Mouse (Mus musculus) liver, postnatal 0 days (tissue): ENCODE measurements around the gene C2. TPM values are rescaled to one million over a fixed set of nuclear protein-coding genes. Genes with fewer than 3 reads are reported as not detected.

Experiments used
- ATAC-seq: fragments of 200-750 bp; cut with Nextera tagmentation; 2 replicates; pipeline ENCODE4 v1.8.0; 2017; ENCODE audit warnings: mild to moderate bottlenecking, moderate library complexity
- DNase-seq: peaks from one replicate; pipeline ENCODE4 v3.0.0-alpha.2; 2016
- H3K27ac ChIP-seq: fragments of 300-500 bp; sonication (generic); 2 replicates; pipeline ENCODE4 v1.5.1; 2014; ENCODE audit warnings: antibody characterized with exemption, moderate library complexity, mild to moderate bottlenecking, low read depth
- H3K27me3 ChIP-seq: fragments of 300-500 bp; sonication (generic); 2 replicates; pipeline ENCODE4 v1.6.1; 2014; ENCODE audit warnings: low read length, control low read depth, mixed read lengths; ENCODE audit not compliant: insufficient read depth
- H3K36me3 ChIP-seq: fragments of 300-500 bp; sonication (generic); replicated peaks from 2 replicates; pipeline ENCODE4 v1.6.1; 2014; ENCODE audit warnings: mild to moderate bottlenecking, control low read depth, low read length, moderate library complexity, mixed read lengths; ENCODE audit not compliant: insufficient read depth
- H3K4me1 ChIP-seq: fragments of 300-500 bp; sonication (generic); 2 replicates; pipeline ENCODE4 v1.6.1; 2014; ENCODE audit warnings: antibody characterized with exemption, mild to moderate bottlenecking, control low read depth; ENCODE audit not compliant: insufficient read depth
- H3K4me2 ChIP-seq: fragments of 300-500 bp; sonication (generic); 2 replicates; pipeline ENCODE4 v1.6.1; 2014; ENCODE audit warnings: low read depth, mild to moderate bottlenecking, low read length, moderate library complexity, mixed read lengths
- H3K4me3 ChIP-seq: fragments of 300-500 bp; sonication (generic); 2 replicates; pipeline ENCODE4 v1.5.1; 2014; ENCODE audit warnings: low read depth, low read length
- H3K9ac ChIP-seq: fragments of 300-500 bp; sonication (generic); replicated peaks from 2 replicates; pipeline ENCODE4 v1.6.1; 2014; ENCODE audit warnings: mild to moderate bottlenecking, moderate library complexity
- H3K9me3 ChIP-seq: fragments of 300-500 bp; sonication (generic); 2 replicates; pipeline ENCODE4 v1.6.1; 2016; ENCODE audit warnings: mild to moderate bottlenecking, control low read depth, low read length, mixed read lengths
- CTCF ChIP-seq: sonication (generic); IDR thresholded peaks from 2 replicates; pipeline ENCODE4 v1.5.1; 2016; ENCODE audit warnings: antibody characterized with exemption, low read depth
- EP300 ChIP-seq: IDR thresholded peaks from 2 replicates; pipeline ENCODE4 v1.6.1; 2016; ENCODE audit warnings: antibody characterized with exemption, low read depth, mild to moderate bottlenecking
- WGBS: fragments of 180-500 bp; shearing (Covaris S2); extraction: QIAGEN DNeasy Blood & Tissue Kit; methylation state at CpG from one replicate; pipeline ENCODE4 v1.1.7; 2014; ENCODE audit not compliant: insufficient replicate concordance; 5-methylcytosine and 5-hydroxymethylcytosine counted together
- polyA plus RNA-seq: library from polyadenylated mRNA; unstranded; fragments of >200 nt; fragmentation: Nextera tagmentation; extraction: Ambion mirVana; gene quantifications from 2 replicates; pipeline ENCODE4 v1.2.1, GENCODE M21; 2015

Gene C2
- polyA plus RNA-seq, result 35.7 and 37.3 TPM in 2 replicates

DNA sequence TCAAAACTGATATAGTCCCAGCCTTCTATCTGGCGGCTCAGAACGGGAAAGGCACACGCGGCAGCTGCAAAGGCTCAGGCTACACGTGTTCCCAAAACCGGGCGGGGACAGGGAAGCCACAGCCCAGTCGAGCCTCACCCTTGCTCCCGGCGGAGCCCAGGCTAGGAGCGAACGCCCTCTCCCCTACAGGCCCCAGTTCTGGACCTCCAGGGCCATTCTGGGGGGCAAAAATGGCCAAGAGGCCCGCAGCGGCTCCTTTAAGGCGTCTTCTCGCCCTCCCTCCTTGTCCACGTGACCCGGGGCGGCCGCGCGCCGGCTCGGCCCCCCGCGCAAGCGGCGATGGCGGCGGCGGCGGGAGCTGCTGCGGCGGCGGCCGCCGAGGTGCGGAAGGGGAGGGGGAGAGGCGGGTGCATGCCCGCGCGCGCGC, at the start of gene C2, which contains the start of gene Ehmt2:
Gene C2, minus strand, starts transcription at position 106 of the 427 bp plus-strand sequence.
Gene Ehmt2, plus strand, starts transcription at position 310 of the 427 bp plus-strand sequence.
- Histone ChIP-seq H3K4me1 (peaks cover 26% of the 10 kb centered on the region), H3K27me3 (no peaks in the 10 kb centered on the region), H3K4me2 (peak within 1 kb of the TSS; percentile 97), H3K9me3 (no peaks in the 10 kb centered on the region), H3K9ac (peak within 1 kb of the TSS; percentile 87), H3K27ac (peak within 1 kb of the TSS; percentile 94), H3K36me3 (peaks cover 6% of the 10 kb centered on the region; the same call in 1 of the 2 replicates), H3K4me3 (peak within 1 kb of the TSS; percentile 90)
- WGBS, result under 1% methylated on average over 14 of the region's 44 CpGs
- TF ChIP-seq EP300 (no peak), CTCF (no peak)
- peak; percentile 83 for DNase-seq
- peak; percentile 52 for ATAC-seq

DNA sequence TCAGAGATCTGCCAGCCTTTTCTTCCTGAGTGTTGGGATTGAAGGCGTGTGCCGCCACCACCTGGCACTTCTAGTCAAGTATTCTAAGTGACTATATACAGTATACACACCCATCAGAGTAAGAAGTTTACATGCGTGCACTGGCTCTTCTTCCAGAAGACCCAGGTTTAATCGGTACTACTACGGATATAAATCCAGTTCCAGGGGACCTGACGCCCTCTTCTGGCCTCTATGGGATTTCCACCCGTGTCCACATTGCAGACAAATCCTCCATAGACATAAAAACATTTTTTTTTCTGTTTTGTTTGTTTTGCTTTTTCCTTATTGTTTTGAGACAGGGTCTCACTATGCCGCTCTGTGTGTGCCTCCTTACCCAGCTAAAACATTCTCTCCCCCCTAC, 49.5 kb upstream of the C2 start:
- Histone ChIP-seq H3K9me3 (no peaks in the 10 kb centered on the region), H3K27ac (no peak overlapping the region), H3K36me3 (peaks cover 5% of the 10 kb centered on the region; the same call in 1 of the 2 replicates), H3K27me3 (no peaks in the 10 kb centered on the region), H3K4me2 (no peak overlapping the region), H3K4me1 (peaks cover 8% of the 10 kb centered on the region), H3K4me3 (no peak overlapping the region), H3K9ac (no peak overlapping the region)
- ATAC-seq, result peak; percentile 8; the same call in 1 of the 2 replicates
- TF ChIP-seq CTCF (peak; percentile 71), EP300 (no peak)
- peak; percentile 62 for DNase-seq
- 24% methylated on average over 8 of the region's 8 CpGs for WGBS

- Histone ChIP-seq H3K27me3 (no peaks in the 10 kb centered on the region), H3K4me1 (peaks cover 9% of the 10 kb centered on the region), H3K9ac (no peak overlapping the region), H3K4me3 (no peak overlapping the region), H3K27ac (no peak overlapping the region), H3K4me2 (no peak overlapping the region), H3K9me3 (no peaks in the 10 kb centered on the region), H3K36me3 (peaks cover 5% of the 10 kb centered on the region; the same call in 1 of the 2 replicates)
- TF ChIP-seq CTCF, result no peak
- no peak for TF ChIP-seq EP300
- 68% methylated on average over 5 of the region's 5 CpGs for WGBS
- peak; percentile 16; the same call in 1 of the 2 replicates for ATAC-seq
- DNase-seq, result no peak
Observed at GRCm38 (mm10) chr17:34946486-34947140, 48.5 kb upstream of the C2 start.

DNA sequence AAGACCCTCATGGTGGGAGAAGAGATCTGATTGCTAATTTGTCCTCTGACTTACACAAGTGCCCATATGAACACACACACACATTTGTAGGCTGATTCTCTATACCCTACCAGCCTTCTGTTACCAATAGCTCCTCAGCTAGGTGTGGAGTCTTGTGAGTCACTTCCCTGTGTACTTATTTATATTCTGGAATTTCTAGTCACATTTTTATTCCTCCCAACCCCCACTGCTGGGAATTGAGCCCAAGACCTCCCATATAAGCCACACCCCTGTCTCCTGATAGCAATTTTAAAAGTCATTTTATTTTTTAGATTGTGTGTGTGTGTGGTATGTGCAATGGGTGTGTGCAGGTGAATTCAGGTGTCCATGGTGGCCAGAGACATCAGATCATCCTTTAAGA, 46.3 kb upstream of the C2 start:
- H3K36me3 ChIP-seq, result no peaks in the 10 kb centered on the region; the same call in 1 of the 2 replicates
- H3K4me2 ChIP-seq, result no peak overlapping the region
- ATAC-seq (no peak), DNase-seq (no peak)
- no peaks in the 10 kb centered on the region for H3K9me3 ChIP-seq
- no peaks in the 10 kb centered on the region for H3K27me3 ChIP-seq
- peaks cover 8% of the 10 kb centered on the region for H3K4me1 ChIP-seq
- no peak overlapping the region for H3K27ac ChIP-seq
- H3K9ac ChIP-seq, result no peak overlapping the region
- H3K4me3 ChIP-seq, result no peak overlapping the region
- TF ChIP-seq EP300 (no peak), CTCF (no peak)

- Histone ChIP-seq H3K4me3 (no peak overlapping the region), H3K4me1 (peaks cover 10% of the 10 kb centered on the region), H3K27ac (no peak overlapping the region), H3K9ac (no peak overlapping the region), H3K27me3 (no peaks in the 10 kb centered on the region), H3K9me3 (no peaks in the 10 kb centered on the region), H3K4me2 (no peak overlapping the region), H3K36me3 (no peaks in the 10 kb centered on the region)
- TF ChIP-seq CTCF (no peak), EP300 (no peak)
- 85% methylated on average over 4 of the region's 4 CpGs for WGBS
- DNase-seq (no peak), ATAC-seq (no peak)
Observed at GRCm38 (mm10) chr17:34943128-34943815, 45.2 kb upstream of the C2 start.

DNA sequence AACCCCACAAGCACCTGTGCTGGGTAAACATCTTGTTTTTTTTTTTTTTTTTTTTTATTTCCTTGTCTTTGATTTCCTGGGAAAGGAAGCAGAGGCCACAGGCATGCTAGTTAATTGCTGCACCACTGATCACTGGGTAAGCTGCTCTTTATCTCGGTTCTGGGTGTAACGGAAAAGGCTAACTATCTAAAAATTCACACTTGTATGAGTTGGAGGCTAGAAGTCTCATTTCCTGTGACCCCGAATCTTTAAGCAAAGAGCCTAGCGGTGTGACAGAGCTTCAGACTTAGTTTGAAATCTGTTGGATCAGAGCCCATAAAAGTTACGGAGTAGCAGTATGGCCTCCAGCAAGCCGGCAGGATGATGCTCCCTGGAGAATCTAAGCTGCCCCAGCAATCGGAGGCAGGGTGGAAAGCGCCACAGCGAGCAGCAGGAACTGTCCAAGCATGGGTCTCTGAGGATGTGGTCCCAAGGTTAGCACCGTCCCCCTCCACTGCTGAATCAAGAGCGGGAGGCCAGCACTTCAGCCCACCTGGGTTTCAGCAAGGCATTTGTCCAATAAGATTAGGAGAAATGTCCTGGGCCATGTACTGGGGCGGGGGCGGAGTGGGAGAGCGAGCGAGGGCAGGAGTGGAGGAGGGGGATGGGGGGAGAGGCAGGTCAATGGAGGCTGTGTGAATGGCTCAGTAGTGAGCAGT, 43.4 kb upstream of the C2 start:
- WGBS, result 25% methylated on average over 15 of the region's 15 CpGs

More for the DNA sequence above, 43.4 kb upstream of the C2 start:
- TF ChIP-seq EP300, result no peak
- TF ChIP-seq CTCF, result no peak
- peak; percentile 23; the same call in 1 of the 2 replicates for ATAC-seq
- peak overlapping the region; percentile 58 for H3K4me2 ChIP-seq
- H3K27me3 ChIP-seq, result no peaks in the 10 kb centered on the region
- H3K9me3 ChIP-seq, result no peaks in the 10 kb centered on the region
- DNase-seq, result no peak
- H3K9ac ChIP-seq, result 0 out of 2 replicates have a peak overlapping the region, but pooled peaks have one; percentile 34
- H3K4me1 ChIP-seq, result peaks cover 10% of the 10 kb centered on the region
- H3K36me3 ChIP-seq, result no peaks in the 10 kb centered on the region; the same call in 1 of the 2 replicates
- peak overlapping the region; percentile 27 for H3K4me3 ChIP-seq
- H3K27ac ChIP-seq, result peak overlapping the region; percentile 34; the same call in 1 of the 2 replicates
